Mouse (Mus musculus): ENCODE data around the gene Fam25c. TPM values are rescaled to one million over a fixed set of nuclear protein-coding genes. Genes with fewer than 3 reads are reported as not detected.
"Not testable (repeated sequence)": the region's sequence is repeated elsewhere in the genome, so short reads cannot be mapped to it uniquely, and the experiment has no call there.

Fam25c gene
- total RNA-seq, 2 experiments from 2014 or later: not detected

DNA sequence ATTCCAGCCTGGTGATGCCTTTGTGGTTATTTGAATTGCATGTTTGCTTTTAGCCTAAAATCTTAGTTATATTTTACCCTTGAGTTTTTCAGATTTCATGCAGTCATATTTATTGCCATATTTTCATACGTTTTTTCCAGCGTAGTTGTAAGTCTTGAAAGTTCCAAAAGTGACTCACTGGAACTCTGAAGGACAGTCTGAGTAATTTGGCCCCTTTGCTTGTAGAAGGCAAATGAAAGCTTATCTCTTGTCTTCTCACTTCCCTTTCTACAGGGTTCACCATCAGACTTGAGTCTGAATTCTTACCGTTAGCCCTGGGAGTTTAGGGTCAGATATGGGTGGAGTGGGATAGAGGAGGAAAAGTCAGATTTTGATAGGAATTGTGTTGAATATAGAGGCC lies 28.6 kb downstream of the Fam25c start:
- no peak for DNase-seq

- no peak for DNase-seq
Observed at GRCm38 (mm10) chr14:34323576-34324085, 31.6 kb downstream of the Fam25c start.

- DNase-seq: no peak
Observed at GRCm38 (mm10) chr14:34318113-34318512, 37.1 kb downstream of the Fam25c start.

- DNase-seq: no peak
Observed at GRCm38 (mm10) chr14:34317431-34317830, 37.8 kb downstream of the Fam25c start.

DNA sequence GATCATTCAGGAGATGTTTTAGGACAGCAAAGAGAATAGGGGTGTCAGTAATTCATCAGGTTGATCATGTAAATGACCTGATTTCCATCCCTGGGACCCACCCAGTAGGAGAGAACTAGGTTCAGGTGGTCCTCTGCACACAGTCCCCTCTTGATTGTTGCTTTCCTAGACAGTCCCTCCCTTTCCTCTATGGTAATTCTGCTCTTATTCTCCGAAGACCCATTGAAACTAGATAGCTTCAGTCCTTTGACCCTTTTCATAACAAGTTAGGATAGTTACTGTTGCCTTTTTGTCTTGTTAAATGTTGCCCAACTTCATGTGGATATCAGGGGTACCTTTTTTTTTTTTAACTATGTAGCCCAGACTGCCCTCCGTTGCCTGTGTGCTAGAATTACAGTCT lies 38.9 kb downstream of the Fam25c start:
- no peak for DNase-seq

DNA sequence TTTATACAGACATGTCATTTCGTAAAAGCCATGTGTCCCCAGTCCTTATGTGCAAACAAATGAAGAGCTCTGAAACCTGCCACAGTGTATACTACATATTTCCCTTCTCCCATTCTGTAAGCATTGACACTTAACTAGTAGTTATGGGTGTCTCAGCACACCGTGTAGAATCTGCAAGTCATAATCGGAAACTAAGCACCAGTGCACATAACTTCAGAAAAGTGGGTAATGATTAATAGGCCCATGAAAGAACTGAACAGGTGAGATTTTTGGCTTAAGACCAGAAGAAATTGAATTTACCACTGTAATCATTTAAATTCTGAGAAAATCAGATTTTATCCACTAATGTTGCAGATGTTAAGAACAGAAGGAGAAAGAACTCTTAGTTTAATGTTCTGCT lies 40.4 kb downstream of the Fam25c start:
- DNase-seq: no peak

GRCm38 (mm10) chr14:34314383-34314782 lies 40.9 kb downstream of the Fam25c start:
- DNase-seq: not testable (repeated sequence)

GRCm38 (mm10) chr14:34313612-34314011 lies 41.6 kb downstream of the Fam25c start:
- DNase-seq: no peak

DNA sequence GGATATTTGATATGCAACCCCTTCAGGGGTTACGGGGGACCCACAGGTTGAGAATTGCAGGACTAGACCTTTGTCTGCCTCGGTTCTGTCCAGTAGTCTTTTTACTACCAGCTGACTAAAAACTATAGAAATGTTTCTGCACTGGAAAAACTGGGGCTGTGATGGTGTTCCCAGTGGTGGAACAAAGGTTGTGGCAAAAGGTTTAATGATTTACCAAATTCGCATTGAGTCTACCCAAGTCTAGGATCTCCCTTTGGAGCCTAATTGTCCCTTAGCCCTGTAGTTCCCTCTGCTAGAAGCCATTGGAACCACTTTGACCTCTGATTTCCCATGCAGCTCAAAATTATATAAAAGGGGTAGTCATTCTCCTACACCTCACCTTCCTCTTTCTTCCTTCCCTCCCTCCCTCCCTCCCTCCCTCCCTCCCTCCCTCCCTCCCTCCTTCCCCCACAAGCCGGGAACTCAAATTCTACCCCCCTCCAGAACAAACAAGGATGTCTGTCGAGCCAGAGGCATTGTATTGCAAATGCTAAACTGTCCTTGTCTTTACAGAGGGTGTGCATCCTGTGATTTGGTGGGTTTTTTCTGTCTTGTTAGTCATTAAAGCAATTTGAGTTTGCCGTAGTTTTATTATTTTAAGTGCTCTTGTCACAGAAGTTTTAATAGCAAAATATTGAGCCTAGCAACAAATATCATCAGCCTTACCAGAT lies 42.7 kb downstream of the Fam25c start:
- no peak for DNase-seq

GRCm38 (mm10) chr14:34311691-34312090 lies 43.5 kb downstream of the Fam25c start:
- peak; percentile 20 to 49 for DNase-seq

DNA sequence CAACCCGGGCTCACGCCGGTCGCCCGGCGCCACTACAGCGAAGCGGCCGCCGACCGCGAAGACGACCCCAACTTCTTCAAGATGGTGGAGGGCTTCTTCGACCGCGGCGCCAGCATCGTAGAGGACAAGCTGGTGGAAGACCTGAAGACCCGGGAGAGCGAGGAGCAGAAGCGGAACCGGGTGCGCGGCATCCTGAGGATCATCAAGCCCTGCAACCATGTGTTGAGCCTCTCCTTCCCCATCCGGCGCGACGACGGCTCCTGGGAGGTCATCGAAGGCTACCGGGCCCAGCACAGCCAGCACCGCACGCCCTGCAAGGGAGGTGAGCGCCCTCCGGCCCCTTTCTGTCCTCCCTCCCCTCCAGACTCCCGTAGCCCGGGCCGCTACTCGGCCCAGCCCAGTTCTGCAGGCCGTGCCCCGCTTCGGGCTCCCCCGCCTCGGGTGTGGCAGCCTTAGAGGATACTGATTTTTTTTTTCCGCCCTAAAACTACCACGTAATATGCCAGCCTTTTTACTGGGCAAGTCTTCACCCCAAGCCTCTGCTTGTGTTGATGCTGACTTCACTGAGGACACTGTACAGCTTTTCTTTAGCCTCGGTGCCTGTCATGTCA lies 44.1 kb downstream of the Fam25c start:
- peak; percentile 63 to 71 for DNase-seq

DNA sequence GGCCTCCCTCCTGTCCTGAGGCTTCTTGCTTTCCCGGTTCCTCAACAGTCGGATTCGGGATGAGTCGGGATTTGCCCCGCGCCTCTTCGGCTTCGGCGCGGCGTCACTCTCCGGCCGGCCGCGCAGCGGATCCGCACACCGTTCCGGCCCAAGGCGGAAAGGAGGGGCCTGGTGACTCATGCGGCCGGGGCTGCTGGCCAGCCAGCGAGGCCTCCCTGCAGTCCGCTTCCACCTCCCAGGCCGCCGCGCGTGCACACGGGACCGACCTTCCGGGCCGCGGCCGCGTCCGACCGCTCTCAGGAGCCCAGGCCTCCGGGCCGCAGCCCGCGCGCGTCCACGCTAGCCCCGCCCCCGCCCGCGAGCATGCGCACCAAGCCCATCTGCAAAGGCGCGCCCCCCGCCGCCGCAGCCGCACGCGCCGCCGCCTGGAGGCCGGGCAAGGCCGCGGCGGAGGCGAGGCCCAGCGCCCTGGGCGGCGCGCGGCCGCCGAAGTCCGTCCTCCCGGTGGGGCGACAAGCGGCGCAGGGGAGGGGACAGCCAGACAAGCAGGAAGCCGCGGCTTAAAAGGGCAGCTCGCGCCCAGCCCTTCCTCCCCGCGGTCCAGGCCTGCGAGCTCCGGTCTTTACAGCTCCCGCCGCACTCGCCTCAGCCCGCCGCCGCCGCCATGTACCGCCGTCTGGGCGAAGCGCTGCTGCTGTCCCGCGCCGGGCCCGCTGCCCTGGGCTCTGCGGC lies 44.8 kb downstream of the Fam25c start, which contains the start of the genes Shld2 and Glud1:
Gene Shld2 (minus strand): TSS at position 260 of the 732 bp plus-strand sequence.
Gene Glud1 (plus strand): TSS at position 494 of the 732 bp plus-strand sequence.
- peak; percentile 98 to 99 for DNase-seq

DNA sequence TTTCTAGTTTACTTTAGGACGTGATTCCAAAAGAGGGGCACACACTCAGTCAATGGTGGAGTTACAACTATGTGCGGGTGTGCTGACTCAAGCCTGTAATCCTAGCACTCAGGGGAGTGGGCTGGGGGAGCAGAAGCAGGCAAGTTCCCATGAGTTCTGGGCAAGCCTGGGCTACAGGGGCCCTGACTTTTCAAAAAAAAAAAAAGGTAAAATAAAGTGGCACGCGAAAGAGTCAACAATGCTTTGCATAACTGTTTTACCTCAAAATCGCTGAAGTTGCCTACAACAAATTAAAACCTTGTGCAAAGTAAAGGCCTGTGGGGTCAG lies 45.4 kb downstream of the Fam25c start:
- no peak for DNase-seq

DNA sequence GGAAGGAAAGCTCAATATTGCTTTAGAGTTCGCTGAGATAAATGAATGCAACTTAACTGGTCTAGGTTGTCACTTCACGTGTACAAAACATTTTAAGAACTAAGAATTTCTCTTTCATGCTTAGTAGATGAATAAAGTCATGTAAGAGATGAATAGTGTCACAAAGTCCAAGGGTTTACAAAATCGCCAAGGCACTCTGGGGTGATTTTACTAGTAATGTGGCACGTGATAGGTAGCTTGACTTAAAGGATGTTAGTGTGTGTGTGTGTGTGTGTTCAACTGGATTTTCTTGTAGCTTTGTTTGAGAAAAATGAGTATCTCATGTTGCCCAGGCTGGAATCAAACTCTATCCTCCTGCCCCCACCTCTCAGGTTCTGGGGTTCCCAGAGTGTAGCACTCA lies 46.0 kb downstream of the Fam25c start:
- DNase-seq: no peak

DNA sequence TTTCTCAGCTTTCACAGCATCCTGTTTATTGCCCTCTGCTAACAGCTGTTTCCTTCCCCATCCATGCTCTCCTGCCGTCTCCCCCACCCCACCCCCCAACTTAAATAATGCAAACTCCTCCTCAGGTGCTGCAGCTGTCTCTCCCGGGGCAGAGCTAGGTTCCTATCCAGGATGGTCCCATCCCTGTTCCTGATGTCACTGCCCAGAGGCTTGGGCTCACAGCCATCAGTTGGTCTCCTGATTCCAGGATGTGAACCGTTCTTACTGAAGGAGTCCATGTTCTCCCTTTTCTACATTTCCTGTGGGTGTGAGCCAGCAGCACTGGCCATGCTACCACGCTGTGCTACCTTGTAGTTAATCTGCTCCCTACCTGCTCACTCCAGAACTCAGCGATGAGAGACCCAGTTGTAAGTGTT lies 52.0 kb downstream of the Fam25c start:
- no peak for DNase-seq

GRCm38 (mm10) chr14:34302681-34303242 lies 52.5 kb downstream of the Fam25c start:
- no peak for DNase-seq

Other genes with a start within 250 kb of the Fam25c start
- gene Npy4r, start 202.9 kb downstream of the Fam25c start, total RNA-seq (2021): under 1 TPM; 0.13 to 0.20 TPM
- 1 to 10 TPM; 1.1 to 1.6 TPM for gene Gprin2, start 153.8 kb downstream of the Fam25c start, total RNA-seq (2021)
- gene Syt15, start 135.8 kb downstream of the Fam25c start, total RNA-seq (2021): under 1 TPM; 0.20 TPM
- 10 to 100 TPM in 1 of 2 experiments, 1 to 10 TPM in 1; 7.4 to 14.9 TPM for gene Shld2, start 44.9 kb downstream of the Fam25c start, total RNA-seq (2021)
- 100 to 1,000 TPM; 177 to 206 TPM for gene Glud1, start 44.7 kb downstream of the Fam25c start, total RNA-seq (2021)
- gene Sncg, start 19.4 kb upstream of the Fam25c start, total RNA-seq (2021): 10 to 100 TPM; 12.3 to 34.4 TPM
- 10 to 100 TPM; 25.6 to 41.9 TPM for gene Mmrn2, start 20.0 kb upstream of the Fam25c start, total RNA-seq (2021)
- gene Bmpr1a, start 147.9 kb upstream of the Fam25c start, total RNA-seq (2021): 10 to 100 TPM; 58.6 to 74.3 TPM
- gene 9230112D13Rik, start 167.4 kb upstream of the Fam25c start, total RNA-seq (2021): not detected
- gene Ldb3, start 233.2 kb upstream of the Fam25c start, total RNA-seq (2021): 1 to 10 TPM in 1 of 2 experiments, under 1 TPM in 1; 0.46 to 1.1 TPM
- not detected for gene Opn4, start 244.7 kb upstream of the Fam25c start, total RNA-seq (2021)

All from adrenal gland, postnatal 36 days (tissue).